Mouse (Mus musculus): ENCODE data around the gene Olfr243.

GRCm38 (mm10) chr7:103671091-103671490, 43.4 kb upstream of the Olfr243 start, which contains the start of gene Olfr624:
- no peak for TF ChIP-seq POLR2A (IDR thresholded peaks at IDR 0.05; ENCODE audit: low read depth, low read length)
- TF ChIP-seq CTCF (IDR thresholded peaks at IDR 0.05; ENCODE audit: borderline replicate concordance, insufficient read depth, low read length) = no peak
